Mouse (Mus musculus) retina, adult 2 months (tissue): ENCODE results near the gene Vax2.

Experiments
- DNase-seq: peaks from one replicate; pipeline ENCODE4 v3.0.0-alpha.2; 2012; ENCODE audit warnings: low read depth, low spot score

Vax2 gene

GRCm38 (mm10) chr6:83711725-83712475, 836 bp downstream of the Vax2 start:
- DNase-seq, result no peak

GRCm38 (mm10) chr6:83713271-83714136, 2.4 kb downstream of the Vax2 start:
- no peak for DNase-seq

GRCm38 (mm10) chr6:83714221-83715123, 3.4 kb downstream of the Vax2 start:
- no peak for DNase-seq

- no peak for DNase-seq
Measured at GRCm38 (mm10) chr6:83715461-83716196, 4.6 kb downstream of the Vax2 start.

- DNase-seq, result no peak
Measured at GRCm38 (mm10) chr6:83717026-83717425, 6.0 kb downstream of the Vax2 start.

GRCm38 (mm10) chr6:83722526-83722925, 11.5 kb downstream of the Vax2 start:
- no peak for DNase-seq

- DNase-seq, result no peak
Measured at GRCm38 (mm10) chr6:83727178-83727577, 16.1 kb downstream of the Vax2 start.

- DNase-seq, result no peak
Measured at GRCm38 (mm10) chr6:83728488-83728887, 17.4 kb downstream of the Vax2 start.

GRCm38 (mm10) chr6:83729350-83729970, 18.4 kb downstream of the Vax2 start:
- DNase-seq, result no peak

GRCm38 (mm10) chr6:83731128-83731527, 20.1 kb downstream of the Vax2 start:
- DNase-seq, result no peak

- DNase-seq, result no peak
Measured at GRCm38 (mm10) chr6:83737311-83737710, 26.2 kb downstream of the Vax2 start.

- DNase-seq, result no peak
Measured at GRCm38 (mm10) chr6:83738596-83738995, 27.5 kb downstream of the Vax2 start.

GRCm38 (mm10) chr6:83742761-83743160, 31.7 kb downstream of the Vax2 start, which contains the start of gene Atp6v1b1:
Gene Atp6v1b1 (plus strand): TSS chr6:83742990.
- no peak for DNase-seq

- DNase-seq, result no peak
Measured at GRCm38 (mm10) chr6:83743212-83743611, 32.1 kb downstream of the Vax2 start.

- no peak for DNase-seq
Measured at GRCm38 (mm10) chr6:83744126-83744525, 33.1 kb downstream of the Vax2 start.

GRCm38 (mm10) chr6:83744557-83744956, 33.5 kb downstream of the Vax2 start:
- DNase-seq, result no peak

GRCm38 (mm10) chr6:83745466-83745865, 34.4 kb downstream of the Vax2 start:
- no peak for DNase-seq

GRCm38 (mm10) chr6:83749286-83749685, 38.2 kb downstream of the Vax2 start:
- DNase-seq, result no peak

GRCm38 (mm10) chr6:83750171-83750684, 39.2 kb downstream of the Vax2 start:
- DNase-seq, result peak; percentile 36

- DNase-seq, result no peak
Measured at GRCm38 (mm10) chr6:83756051-83756450, 45.0 kb downstream of the Vax2 start.
